Mouse (Mus musculus) B cell, adult 62 days (primary cell): ENCODE results near the gene Eif2s2. TPM values are rescaled to one million over a fixed set of nuclear protein-coding genes. Genes with fewer than 3 reads are reported as not detected.

Source experiments
- total RNA-seq: library from RNA; stranded (reverse); gene quantifications from 4 replicates; pipeline ENCODE4 v1.2.4, GENCODE M21; 2023

Gene Eif2s2
- total RNA-seq: 86.0 to 93.4 TPM (median 92.0 TPM) in 4 replicates

DNA sequence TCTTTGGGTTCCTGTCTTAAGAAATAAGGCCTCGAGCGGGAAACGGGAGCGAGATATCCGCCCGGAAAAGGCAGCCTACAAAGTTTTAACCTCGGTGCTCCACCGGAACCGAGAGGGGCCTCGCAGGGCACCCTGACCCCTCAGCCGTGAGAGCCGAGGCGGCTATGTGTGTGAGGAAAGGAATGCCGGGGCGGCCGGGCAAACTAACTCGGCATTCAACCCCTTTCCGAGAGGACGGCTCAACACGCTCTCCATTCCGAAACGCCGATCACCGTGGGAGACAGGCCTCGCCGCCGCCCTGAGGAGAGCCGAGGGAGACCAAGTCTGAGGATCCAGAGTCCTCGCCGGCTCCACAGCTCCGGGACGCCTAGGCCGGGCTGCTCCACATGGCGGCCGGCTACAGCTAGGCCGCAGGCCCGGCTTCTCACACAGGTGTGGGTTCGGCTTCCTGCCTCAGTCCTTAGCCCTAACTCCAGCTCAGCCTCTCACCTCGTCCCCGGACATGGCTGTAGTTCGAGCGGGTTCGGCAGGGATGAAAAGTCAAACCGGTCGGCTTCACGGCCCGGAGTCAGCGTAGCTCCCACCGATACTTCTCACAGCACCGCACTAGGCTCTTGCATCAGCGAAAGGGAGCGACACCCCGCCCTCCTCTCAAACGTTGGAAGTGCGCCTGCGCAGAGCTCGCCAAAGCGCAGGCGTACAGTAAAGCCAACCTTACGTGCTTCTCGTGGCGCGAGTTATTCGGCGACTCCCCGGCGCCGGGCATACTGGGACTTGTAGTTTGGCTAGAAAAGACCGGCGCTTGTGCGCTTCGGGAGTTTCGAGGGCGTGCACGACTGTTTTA, at the start of gene Eif2s2:
Gene Eif2s2, minus strand, starts transcription at position 735 of the 844 bp plus-strand sequence.

Other genes with a start within 250 kb of the Eif2s2 start
- 109 to 130 TPM (median 117 TPM) in 4 replicates for gene Chmp4b, start 241.2 kb downstream of the Eif2s2 start, total RNA-seq
- not detected in 4 replicates for gene Gm14214, start 122.9 kb downstream of the Eif2s2 start, total RNA-seq
- 154 to 169 TPM (median 162 TPM) in 4 replicates for gene Raly, start 101.8 kb downstream of the Eif2s2 start, total RNA-seq
- gene a, start 101.5 kb downstream of the Eif2s2 start, total RNA-seq: not detected in 4 replicates
- gene Gm14226, start 125.3 kb upstream of the Eif2s2 start, total RNA-seq: not detected in 4 replicates
- gene Ahcy, start 181.6 kb upstream of the Eif2s2 start, total RNA-seq: 27.1 to 30.0 TPM (median 28.2 TPM) in 4 replicates
- gene Itch, start 240.6 kb upstream of the Eif2s2 start, total RNA-seq: 92.4 to 101 TPM (median 95.9 TPM) in 4 replicates